Mouse (Mus musculus) CD4-positive helper T cell, adult 2 months (primary cell): Measurements from ENCODE around the gene Pbx4.

ENCODE experiments used
- DNase-seq: peaks from one replicate; pipeline ENCODE4 v3.0.0-alpha.2; 2012; ENCODE audit warnings: low read depth, missing footprints, low spot score

Pbx4 gene

DNA sequence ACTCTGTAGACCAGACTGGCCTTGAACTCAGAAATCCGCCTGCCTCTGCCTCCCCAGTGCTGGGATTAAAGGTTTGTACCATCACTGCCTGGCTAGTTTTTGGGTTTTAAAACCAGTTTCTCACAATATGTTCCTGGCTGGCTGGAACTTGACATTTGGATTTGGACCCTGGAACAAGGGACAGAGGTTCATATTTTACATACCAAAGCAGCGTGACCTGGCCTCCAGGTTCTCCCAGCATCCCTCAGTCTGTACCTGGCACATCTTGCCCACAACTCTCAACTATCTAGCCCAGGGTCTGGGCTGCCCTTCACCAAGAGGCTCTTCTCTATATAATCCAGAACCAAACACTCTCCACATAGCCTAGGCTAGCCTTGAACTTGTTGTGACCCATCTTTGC is 67.6 kb downstream of the Pbx4 start:
- DNase-seq: no peak

DNA sequence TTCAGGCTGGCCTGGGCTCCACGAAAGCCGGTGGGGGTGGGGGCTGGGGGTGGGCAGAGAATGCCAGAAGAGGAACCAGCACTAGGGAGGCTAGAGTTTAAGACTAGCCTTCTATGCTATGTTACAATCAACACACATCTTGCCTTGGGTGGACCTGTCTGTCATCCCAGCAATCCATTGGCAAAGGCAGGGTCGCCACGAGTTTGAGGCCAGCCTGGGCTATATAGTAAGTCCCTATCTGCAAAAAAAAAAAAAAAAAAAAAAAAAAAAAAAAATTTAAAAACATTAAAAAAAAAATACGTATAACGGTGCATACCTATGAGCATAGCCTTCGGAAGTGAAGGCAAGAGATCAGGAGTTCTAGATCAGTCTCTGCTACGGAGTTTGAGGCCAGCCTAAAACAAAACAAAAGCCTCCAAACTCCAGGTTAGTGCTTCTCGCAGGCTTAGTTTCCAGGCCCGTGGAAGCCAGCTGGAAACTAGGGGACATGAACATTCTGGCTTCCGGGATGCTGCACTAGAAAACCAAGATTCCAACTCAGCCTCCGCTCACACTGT is 68.7 kb downstream of the Pbx4 start:
- DNase-seq: peak; percentile 27

DNA sequence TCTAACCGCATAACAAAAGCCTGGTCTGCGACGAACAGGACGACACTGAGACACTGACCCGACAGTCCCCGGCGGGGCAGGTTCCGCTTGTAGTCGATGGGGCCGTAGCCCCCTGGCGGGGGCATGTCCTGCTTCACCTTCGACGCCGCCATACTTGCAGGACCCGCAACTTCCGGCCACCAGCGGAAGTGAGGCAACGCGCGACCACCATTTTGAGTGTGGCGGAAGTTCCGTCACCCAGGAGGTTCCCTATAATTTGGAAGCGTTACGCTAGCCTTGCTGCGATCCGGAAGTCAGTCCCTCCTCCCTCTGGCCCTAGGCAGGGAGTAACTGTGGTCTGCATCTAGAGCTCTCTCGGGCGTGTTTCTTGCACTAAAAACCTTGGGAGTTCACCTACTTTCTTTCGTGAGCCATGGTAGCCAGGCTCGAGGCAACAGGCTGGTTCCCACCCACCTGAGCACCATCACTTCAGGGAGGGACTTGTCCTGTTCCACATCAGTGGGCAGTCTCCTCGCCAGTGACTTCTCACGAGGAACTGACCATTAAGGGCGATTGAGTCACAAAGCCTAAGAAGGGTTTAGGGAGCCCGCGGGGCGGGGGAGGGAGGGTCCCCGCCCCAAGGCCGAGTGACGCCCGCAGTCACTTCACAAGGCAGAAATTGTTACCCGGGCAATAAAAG is 69.3 kb downstream of the Pbx4 start:
- DNase-seq: peak; percentile 97

GRCm38 (mm10) chr8:69902163-69903062 is 70.1 kb downstream of the Pbx4 start, which contains the start of the genes Tssk6, Ndufa13 and Yjefn3:
Gene Tssk6, plus strand, starts transcription at chr8:69902184.
Gene Ndufa13, minus strand, starts transcription at chr8:69902558.
Gene Yjefn3, minus strand, starts transcription at chr8:69902712.
- peak; percentile 84 for DNase-seq

DNA sequence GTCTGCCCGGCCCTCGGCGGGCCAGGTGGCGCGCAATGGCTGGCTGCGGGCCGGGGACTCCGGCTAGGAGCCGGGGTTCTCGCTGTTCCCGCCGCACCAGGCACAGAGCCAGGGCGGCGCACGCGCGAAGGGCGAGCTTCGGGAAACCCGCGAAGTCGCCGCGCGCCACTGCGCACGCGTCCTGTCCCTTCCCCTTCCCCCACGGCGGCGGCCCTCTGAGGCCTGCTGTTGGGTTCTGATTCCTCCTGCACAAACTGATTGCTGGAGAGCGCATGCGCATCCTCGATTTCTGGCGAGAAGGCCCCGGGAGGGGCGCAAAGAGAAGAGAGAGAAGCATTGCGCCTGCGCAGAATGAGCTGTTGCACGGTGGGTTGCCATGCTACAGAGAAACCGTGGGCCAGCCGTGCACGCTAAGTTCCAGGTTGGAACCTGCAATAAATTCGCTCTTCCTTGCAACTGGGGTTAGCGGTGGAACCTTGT is 70.8 kb downstream of the Pbx4 start:
- peak; percentile 99 for DNase-seq

- no peak for DNase-seq
Observed at GRCm38 (mm10) chr8:69904096-69904495, 71.8 kb downstream of the Pbx4 start.

- no peak for DNase-seq
Observed at GRCm38 (mm10) chr8:69906260-69906659, 74.0 kb downstream of the Pbx4 start.

DNA sequence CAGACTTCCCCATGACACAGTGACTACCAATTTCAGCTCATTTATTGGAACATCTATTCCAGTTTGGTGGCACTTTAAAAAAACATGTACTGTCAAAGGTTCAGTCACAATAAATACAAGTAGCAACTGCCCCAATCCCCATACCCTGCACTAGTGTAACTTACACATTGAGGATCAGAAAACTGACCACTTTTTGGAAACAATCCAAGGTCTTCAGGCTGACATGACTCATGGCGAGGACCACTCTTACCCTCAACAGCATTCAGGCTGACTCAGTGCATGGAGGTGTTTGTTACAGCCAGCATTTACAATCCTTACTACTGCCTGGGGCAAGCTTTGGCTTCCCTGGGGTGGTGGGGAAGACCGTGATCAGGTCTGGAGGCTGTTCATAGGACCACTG is 74.8 kb downstream of the Pbx4 start:
- DNase-seq: no peak

- no peak for DNase-seq
Observed at GRCm38 (mm10) chr8:69911917-69912316, 79.6 kb downstream of the Pbx4 start.

DNA sequence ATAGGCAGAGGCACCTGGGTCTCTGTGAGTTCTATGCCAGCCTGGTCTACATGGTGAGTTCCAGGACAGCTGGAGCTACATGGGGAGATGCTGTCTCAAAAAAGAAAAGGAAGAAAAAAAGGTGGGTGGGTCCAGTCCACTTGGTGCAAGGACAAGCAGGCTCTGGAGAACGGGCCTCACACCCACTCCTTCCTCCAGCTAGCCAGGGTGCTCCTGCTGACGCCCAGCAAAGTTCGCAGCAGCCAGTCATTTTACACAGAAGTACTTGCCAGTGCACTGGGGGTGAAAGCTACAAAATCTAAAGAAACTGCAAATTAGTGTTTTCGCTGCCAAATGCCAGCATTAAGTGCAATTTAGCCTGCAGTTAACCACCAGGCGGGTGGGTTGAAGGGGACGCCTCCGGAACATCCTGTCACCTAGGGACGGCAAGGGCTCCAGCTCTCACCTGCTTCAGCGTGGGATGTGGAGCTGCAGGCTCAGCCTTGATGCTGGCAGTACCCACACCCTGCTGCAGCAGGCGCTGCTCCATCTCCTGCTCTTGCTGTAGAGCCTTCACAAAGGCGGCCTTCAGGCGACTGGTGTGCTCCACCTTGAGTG is 80.3 kb downstream of the Pbx4 start:
- DNase-seq: no peak

- DNase-seq: no peak
Observed at GRCm38 (mm10) chr8:69914526-69914925, 82.2 kb downstream of the Pbx4 start.

- no peak for DNase-seq
Observed at GRCm38 (mm10) chr8:69915748-69916147, 83.5 kb downstream of the Pbx4 start.

- peak; percentile 65 for DNase-seq
Observed at GRCm38 (mm10) chr8:69918506-69918905, 86.2 kb downstream of the Pbx4 start.

DNA sequence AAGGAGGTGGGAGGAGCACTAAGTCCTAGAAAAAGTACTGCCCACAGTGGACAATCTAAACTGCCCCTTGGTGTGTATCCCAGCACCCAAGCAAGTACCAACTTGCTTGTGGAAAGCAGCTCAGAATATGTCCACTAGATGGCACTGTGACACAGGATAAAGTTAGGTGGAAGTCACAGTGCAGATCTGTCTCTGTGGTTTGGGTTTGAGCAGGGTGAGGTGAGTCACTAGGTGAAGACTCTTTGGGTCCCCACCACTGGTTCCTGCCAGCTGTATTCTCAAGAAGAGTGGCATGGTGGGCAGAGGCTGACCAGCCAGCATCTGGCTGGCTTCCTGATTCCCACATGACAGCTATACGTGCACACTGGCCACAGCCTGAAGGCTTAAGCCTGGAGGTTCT is 86.7 kb downstream of the Pbx4 start:
- DNase-seq: peak; percentile 92

DNA sequence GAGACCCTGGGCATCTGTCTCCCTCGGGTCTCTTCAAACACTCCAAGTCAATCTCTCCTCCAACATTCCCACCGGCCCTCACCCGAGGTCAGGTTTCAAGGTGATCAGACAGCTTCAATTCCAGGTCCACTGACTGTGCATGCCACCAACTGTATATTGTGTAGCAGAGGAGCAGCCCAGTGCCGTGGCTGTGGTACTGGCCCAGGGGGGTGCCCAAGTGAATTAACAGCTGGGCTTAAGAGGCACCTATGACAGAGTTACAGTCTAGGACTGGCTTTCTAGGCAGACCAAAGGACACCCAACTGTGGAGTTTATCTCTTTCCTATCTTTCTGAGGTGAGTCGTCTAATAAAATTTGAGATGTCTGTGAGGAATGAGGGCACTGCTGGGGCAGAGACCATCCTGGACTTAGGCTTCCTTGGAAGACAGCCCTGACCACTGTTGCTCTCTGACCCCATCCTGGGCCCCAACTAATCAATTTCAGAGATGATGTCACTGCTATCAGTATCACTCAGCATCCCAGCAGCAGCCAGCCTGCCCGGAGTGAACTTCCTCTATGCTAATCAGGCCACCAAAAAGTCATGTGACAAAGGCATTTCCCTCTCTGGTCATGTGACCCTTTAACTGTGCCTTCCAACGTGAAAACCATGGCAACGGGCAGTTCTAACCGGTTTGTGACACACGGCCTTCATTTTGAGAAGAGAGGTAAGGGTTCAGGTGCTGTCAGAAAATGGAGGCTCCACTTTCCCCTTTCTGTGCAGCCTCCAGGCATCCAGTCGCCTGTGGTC is 87.8 kb downstream of the Pbx4 start:
- DNase-seq: peak; percentile 94

GRCm38 (mm10) chr8:69921141-69921540 is 88.8 kb downstream of the Pbx4 start:
- DNase-seq: no peak
